Mouse (Mus musculus): ENCODE measurements at regions not wholly inside any gene's neighbourhood (a gene's known extent, or its start where the extent isn't known, plus 50 kb on each side); places are given as distances from the start of the nearest gene placed in this dataset.

DNA sequence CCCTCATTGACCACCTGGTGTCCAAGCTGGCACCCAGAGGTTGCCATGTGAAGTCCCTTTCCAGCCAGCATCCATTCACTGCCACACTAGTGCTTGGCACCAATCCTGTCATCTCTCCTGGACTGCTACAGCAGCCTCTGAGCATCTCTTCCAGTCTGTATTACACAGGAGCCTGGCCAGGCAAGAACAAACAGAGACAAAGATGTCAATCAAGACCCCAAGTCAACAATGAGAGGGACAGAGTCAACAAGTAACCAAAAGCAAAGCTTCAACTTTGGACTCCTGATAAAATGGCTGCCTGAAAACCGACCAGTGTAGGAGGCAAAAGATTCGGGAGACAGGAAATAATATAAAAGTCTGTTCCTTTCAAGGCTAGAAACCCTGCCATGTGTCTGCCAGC is 227.3 kb upstream of the Prox1 start:
- no peak for DNase-seq

DNA sequence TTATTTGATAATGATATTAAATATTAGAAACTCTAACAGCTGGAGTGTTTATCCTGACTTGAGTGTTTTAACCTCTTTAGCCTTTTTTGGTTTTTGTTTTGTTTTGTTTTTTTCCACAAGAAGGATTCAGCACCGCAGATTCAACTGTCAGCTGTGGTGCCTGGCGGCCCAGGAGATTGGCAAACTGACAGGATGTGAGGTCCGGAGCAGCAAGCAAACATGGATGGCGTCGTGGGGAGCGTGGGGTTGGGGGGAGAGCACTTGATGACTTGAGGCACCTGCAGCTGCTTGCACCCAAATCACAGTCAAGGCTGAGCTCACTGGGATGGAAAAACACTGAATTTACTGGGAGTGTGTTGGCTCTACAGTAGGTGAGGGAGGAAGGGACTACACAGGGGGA is 222.5 kb upstream of the Prox1 start:
- no peak for DNase-seq

DNA sequence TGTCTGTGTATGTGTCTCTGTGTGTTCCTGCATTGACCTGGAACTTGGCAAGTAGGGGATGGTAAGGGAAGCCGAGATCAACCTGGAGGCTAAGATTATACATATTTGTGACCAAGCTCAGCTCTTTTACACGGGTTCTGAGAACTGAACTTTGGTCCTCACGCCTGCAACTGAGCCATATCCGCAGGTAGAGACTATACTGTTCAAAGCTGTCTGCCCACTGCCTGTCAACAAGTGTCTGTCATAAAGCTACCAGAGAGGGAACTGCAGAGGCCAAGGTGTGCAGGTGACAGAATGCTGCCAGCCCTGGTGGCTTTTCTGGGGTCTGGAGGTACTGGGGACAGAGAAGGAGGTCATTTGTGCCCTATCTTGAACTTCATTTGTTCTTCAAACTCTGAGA is 218.3 kb upstream of the Prox1 start:
- no peak for DNase-seq

DNA sequence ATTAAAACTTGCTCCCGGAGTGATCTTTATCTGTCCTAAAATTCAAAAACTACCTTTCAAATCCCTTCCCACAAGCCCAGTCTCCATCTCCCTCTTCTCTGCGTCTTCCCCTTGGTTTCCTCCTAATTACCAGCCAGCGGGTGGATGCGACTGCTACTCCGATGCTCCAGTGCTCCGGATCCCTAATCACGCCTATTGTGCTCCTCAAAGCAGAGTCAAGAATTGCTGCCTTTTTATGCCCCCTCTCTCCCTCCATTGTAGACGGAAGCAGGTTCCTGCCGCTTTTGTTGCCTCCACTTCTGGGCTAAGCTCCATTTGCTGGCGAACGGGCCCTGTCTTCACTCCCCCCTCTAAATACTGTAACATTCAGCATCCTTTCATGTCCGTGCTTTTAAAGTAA is 214.0 kb upstream of the Prox1 start:
- DNase-seq: no peak

DNA sequence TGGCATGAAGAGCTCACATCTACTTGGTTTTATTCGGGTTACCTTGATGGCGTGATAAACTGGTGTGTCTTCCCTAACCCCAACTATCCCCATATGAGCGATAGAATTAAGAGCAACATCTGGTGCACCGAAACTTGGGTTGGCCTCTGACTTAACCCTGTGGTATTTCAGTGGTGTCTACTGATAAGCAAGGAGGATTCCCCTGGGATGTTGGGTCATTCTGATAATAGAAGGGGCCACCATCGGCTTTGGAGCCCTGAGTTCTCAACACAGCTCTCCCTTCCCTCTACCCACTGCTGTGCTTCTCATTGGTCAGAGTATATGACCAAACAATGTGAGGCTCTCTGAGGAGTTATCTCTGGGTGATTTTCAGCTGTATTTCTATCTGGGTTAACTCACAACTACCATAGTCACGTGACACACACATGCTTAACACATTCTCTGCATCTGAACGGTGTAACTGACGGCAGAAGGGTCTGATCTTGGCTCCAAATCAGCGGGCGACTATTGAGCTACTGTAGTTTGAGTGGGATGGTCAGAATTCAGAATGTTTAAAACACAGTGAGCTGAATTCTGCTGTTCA is 212.8 kb upstream of the Prox1 start:
- no peak for DNase-seq

DNA sequence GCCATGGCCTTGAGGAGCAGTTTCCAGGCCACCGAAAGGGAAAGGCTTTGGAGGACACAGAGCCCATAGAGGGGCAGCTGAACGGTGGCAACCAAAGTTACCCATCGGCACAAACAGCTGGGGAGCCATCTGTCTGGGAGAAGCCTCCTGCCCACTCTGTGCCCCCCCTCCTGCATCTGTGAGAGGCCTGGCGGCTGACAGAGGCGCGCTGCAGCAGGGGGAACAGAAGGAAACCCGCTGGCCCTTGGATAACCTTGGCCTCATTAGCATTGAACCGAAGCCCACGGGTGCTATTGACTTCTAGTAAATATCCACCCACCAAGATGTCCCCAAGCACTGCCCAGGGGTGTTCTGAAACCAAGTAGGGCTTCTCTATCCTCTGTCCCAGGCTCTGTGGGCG is 209.6 kb upstream of the Prox1 start:
- no peak for DNase-seq

DNA sequence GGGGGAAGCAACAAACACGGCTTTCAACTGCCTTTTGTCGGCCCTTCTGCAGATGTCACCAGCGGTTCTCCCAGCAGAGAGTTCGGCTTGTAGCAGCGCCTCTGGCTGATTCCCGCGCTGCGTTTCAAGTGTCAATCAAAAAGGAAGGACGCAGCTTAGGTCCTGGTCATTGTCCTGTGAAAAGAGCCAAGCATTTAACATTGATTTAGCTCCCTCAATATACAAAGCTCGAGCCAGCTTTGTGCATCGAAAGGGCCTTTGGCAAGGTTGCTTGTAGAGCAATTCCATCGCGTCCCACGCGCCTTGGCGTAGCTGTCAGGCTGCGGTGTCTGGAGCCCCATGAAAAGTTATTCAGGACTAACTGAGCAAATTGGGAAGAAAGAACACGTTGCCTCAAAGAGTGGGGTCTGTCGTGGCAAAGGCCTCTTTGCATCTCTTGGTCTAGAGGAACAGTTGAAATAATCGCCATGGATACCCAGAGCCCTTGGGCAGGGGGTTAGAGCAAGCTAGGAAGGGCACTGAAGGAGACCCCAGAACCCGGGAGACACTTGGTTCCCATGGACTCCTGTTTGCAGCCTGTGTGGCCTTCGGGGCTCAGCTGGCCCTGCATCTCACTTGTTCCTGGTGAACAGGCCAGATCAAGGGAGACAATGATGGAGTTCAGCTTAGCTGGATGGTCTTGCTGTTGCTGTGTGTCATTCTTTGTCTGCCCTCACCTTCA is 204.8 kb upstream of the Prox1 start:
- DNase-seq: no peak

DNA sequence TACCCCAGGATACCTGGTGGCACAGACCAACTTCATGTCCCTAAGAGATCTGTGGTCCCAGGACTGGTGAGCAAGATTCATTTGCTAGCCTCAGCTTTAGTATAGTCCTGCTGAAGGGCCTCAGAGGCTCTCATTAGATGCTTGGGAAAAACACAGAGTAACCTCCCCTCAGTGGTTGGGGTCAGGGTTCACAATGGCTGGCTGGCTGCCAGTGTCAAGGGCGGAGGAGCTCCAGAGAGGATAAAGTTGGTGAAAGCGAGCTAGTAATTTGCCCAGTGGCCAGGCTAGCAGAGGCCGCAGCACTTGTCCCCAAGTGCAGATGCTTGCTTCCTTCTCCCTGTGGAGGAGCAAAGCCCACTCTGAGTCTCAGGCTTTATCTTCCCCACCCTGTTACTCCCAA is 203.8 kb upstream of the Prox1 start:
- peak; percentile 6 to 27 for DNase-seq

DNA sequence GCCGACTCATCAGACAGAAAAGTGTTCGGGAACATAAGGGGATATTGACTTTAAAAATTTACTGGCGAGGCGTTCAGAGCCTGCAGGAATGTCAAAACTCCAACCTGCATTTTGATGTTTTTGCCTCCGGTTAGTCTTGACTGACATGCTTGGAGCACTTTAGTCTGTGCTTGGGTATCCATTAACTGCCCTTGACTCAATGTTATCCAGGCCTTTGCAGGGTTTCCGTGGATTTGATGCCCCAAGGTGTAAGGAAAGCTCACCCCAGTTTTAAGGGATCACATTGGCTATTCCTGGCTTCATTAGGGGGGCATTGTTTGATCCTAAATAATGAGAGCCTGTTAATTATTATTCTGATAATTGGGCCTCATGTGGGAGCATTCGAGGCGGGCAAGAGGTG is 196.1 kb upstream of the Prox1 start:
- DNase-seq: no peak

DNA sequence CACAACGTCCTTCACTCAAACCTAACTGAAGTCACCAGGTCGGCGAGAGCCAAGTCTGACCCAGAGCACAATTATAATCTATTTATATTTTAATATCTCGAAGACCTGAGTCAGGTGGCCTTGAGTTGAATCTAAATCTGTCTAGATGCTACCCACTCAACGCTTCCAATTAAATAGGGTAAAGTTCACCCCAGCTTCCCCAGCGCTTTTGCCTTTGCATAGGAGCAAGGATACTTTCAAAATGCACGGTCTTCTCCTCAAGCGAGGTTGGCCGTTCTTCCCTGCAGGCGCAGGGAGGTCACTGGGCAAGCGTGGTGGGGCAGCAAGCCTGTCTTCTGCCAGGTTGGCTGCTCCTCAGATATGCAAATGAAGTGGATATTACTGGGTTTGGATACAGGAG is 194.6 kb upstream of the Prox1 start:
- no peak for DNase-seq

DNA sequence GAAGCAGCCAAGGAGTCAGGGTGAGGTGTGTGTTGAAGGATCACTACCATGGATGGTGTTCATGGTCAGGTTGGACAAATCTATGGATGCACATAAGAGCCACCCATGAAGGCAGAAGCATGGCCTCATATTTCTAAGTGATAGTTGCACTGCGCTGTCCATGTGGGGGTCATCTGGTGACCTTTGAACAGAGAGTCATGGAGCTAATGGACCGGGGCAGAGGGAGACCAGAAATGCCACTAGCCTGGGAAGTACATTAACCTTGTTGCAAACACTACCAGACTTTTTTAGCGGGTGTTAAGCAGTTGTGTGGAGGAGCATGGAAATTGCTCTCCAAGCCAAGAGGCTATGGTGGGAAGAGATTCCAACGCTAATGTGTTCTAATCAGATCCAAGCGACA is 190.1 kb upstream of the Prox1 start:
- DNase-seq: no peak

DNA sequence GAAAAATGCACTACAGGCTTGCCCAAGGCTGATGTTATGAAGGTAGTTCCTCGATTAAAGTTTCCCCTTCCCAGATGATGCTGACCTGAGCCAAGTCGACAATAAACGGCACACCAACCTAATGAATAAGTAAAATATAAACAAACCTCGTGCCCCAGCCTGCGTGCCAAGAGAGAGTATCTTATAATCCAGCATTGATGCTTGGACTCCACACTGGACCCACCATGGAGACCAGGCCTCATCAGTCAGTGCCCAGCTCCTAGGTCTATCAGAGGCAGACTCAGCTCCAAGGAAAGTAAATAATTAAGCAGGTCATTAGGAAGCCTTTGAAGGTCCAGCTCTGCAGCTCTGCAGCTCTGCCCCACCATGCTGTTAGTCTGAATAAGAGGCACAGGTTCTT is 187.3 kb upstream of the Prox1 start:
- no peak for DNase-seq

DNA sequence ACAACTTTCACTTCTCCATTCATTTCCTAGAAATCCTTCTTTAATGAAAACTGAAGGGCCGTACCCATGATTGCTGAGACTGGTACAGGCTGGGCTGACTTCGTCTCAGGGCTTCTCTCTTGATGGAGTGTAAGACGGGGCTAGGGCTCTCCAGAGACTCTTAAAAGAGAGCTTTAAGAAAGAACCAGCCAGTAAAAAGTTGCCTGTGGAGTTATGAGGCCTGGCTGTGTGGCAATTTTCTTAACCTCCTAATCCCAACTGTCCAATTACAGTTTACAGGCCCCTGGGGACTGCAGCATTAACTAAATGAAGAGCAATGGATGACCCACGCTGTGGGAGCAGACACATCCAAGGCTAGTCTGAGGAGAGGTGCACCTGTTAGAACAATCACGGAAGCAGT is 177.1 kb upstream of the Prox1 start:
- DNase-seq: no peak

DNA sequence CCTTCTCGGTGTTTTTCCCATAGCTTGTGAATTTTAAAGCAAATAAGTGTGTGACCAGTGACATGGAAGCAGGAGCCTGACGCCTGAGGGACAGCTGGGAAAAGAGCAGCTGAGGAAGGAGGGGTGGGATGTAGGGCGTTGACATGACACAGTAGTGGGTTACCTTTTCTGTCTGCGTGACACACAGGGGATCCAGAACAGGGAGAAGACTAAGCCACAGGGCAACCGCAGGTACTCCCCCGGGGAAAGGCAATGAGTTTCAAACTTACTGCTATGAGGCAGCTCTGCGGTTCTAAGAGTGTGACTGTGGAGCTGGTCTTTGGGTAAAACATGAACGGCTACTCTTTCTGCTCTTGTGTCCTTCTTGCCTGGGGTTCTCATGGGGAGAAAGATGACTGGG is 170.2 kb upstream of the Prox1 start:
- DNase-seq: no peak

DNA sequence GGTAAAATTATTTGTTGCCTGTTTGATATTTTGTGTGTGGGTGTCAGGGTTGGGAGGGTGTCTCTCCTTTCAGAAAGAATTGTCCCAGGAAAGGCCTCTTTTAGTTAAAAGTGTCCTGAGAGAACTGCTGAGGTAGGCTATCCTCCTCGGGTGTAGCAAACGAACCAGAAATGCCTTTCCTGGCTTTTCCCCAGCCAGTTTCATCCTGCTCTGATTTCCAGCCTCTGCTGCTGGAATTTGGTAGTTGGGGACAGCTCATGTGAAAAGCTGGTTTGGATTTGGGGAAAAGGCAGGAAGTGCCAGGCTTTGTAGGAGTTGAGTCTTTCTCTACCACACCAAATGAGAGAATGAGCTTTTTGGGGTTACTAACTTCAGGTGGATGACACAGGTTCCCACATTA is 164.0 kb upstream of the Prox1 start:
- DNase-seq: no peak

DNA sequence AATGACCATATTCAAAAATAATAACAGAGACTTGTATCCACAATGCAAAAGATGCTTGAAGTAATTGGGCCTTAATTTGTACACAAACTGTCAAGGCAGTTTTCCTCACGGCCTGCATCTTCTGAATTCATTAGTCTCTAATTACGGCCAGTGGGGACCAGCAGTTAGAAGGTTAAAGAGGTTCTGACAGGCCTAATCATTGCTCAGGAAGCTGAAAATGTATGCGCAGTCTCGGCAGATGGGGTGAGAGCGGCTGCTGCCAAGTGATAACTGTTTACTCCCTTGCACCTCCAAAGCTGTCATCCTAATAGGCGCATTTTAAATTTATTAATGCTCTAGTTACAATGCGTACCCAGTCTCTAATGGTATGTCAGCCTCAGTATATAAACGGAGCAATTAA is 163.5 kb upstream of the Prox1 start:
- DNase-seq: no peak

DNA sequence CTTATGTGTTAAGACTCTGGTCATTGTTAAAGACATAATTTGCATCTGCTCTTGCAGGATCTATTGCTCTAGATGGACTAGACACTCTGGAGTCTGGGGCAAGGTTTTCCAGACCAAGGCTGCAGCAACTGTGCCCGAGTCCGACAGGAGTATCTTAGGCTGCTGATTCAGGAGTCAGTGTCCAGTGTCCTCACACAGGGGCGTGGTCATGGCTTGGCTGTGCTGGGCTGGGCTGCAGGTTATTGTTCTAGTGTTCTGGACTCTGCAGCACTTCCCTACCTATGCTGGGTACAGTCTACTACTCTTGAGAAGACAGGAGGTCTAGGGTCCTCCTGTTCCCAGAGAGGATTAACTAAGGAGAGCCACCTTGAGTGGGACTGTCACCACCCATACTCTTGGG is 161.5 kb upstream of the Prox1 start:
- DNase-seq: no peak

DNA sequence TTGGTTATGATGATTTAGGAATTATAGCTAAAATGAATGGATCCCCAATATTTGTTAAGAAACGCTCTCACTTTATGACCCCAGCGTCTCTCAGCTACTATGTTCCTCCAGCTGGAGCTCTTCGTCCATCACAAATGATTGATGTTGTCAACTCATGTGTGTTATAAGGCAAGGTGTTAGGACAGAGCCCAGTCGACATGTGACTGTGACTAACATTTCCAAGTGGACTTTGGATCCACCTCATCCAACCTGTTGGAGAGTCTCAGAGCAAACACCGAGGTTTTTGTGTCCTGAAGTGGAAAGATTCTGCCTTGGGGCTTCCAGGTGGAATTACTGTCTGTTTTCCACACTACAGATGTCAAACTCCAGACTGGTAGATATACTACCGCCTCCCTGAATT is 154.0 kb upstream of the Prox1 start:
- no peak for DNase-seq

DNA sequence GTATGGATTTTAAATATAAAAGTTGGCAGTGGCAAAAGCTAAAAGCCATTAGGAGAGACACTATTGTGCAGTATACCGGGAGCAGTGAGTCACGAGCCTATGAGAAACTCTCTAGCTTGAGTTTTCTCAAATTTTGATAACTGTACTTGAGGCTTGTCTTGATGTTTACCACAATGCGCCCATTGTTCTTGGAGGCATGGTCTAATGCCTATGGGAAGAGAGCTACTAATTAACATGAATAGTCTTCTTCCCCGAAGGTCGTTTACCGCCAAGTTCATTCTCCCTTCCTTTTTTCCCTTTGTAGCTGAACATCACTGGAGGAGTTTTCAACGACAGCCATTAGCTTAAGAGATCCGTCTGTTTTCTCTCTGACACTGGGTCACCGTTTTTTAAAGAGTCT is 153.2 kb upstream of the Prox1 start:
- DNase-seq: no peak

DNA sequence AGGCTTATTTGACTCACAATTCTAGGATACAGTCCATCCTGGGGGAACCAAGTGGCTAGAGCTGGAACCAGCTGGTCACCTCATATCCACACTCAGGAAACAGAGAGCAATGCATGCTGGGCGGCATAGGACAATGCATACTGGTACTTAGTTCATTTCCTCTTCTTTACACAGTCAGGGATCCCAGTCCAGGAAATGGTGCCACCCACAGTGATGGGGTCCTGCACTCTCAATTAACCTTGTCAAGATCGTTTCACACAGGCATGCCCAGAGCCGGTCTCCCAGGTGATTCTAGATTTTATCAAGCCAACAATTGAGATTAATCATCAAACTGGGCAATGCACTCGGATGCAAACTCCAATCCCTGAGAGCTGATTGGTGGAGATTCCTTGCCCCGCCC is 145.7 kb upstream of the Prox1 start:
- no peak for DNase-seq

DNA sequence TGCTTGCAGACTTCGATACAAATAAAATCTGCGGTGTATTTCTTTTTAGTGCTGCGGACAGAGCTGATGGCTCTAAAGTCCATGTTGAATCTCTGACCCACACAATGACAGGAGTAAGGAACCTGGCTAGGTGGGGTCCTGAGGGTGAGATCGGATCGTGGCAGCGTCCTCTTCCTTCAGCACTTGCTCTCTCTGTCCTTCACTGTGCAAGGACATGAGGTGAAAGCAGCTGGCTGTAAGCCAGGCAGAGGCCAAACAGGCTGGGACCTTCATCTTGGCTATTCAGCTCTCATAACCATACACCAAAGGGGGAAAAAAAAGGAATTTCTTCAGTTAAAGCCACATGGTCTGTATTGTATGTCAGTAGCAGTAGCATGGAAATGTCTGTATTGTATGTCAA is 139.3 kb upstream of the Prox1 start:
- DNase-seq: no peak

DNA sequence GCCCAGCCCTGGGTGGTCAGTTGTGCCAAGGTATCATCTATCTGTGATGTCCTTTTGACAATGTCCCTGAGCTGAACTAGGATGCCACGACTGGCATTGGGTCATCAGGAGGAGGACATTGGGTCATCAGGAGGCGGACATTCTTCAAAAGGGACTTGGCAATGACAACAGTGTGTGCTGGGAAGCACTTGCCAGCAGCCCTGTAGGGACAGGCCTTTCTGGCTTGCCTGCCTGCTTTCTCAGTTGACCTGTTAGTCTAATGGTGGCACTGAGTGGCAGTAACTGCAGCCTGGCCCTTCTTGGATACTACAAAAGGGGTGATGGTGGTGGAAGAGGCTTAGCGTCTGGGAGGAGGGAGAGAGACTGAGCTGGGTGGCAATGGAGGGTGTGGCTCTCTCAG is 137.2 kb upstream of the Prox1 start:
- no peak for DNase-seq

DNA sequence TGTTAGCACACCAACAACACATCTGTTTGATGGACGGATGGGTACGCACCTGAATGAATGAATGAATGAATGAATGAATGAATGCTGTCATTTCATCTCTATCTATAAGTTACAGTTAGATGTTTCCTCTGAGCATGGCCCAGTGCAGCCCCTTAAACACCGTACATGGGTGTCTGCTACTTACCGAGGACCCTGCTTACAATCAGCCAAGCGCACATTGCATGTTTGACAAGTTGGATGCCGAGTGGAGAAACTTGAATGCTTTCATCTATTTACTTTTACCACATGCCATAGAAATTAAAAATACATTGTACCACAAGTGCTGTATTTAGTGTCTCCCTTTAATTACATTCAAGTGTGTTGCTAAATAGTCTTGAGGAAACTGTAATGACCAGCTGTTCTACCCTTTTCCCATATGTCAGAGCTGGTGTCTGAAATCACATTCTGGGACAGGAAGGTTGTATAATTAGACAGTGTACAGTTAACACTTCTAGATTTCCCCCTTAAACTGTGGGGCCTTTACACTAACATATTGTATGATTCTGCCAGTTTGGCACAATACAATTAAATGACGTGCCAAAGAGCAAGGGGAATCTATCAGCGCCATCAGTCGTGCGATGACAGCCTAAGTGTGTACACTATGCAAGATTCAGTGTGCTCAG is 127.3 kb upstream of the Prox1 start:
- no peak for DNase-seq

DNA sequence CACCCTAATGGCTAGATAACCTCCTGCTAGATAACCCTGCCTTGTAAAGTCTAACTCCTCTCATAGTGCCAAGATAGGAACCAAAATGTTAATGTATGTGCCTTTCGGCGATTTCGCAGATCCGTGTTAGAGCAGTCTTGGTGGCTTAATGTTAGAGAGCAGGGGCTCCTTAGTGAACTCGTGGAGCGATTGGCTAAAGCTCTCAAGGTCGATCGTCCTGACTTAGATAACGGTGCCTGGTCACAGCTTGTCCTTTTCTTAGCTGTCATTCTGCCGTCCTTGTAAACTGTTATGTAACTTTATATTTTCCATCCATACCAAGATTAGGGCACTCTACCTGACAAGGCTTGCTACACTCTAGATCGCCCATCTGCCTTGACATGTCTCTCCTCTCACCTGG is 119.5 kb upstream of the Prox1 start:
- no peak for DNase-seq
